Mouse (Mus musculus): Measurements from ENCODE around the gene Srgap1. TPM values are rescaled to one million over a fixed set of nuclear protein-coding genes. Genes with fewer than 3 reads are reported as not detected.

Srgap1 gene
- total and polyA plus RNA-seq, 2 experiments from 2014 or later: 20.2 to 27.8 TPM

- TF ChIP-seq CTCF (IDR thresholded peaks at IDR 0.05; ENCODE audit: low read depth): no peak
- H3K27ac ChIP-seq (ENCODE audit: low read depth, low read length): no peak overlapping the region
- H3K9ac ChIP-seq: no peak overlapping the region
- H3K27me3 ChIP-seq (ENCODE audit: insufficient read depth, low read length): no peaks in the 10 kb centered on the region
- no peak overlapping the region for H3K4me3 ChIP-seq (ENCODE audit: low read depth, low read length)
- H3K36me3 ChIP-seq (ENCODE audit: insufficient read depth): peaks cover 11% of the 10 kb centered on the region
- H3K9me3 ChIP-seq (ENCODE audit: low read length): no peaks in the 10 kb centered on the region
- WGBS: 29% methylated on average over 8 of the region's 8 CpGs
- H3K4me1 ChIP-seq (ENCODE audit: insufficient read depth): no peaks in the 10 kb centered on the region; the same call in 1 of the 2 replicates
- ATAC-seq: no peak
- H3K4me2 ChIP-seq (ENCODE audit: low read depth): no peak overlapping the region
- DNase-seq: no peak
Observed at GRCm38 (mm10) chr10:121919016-121919415, 128.1 kb downstream of the Srgap1 start.

- H3K4me3 ChIP-seq (ENCODE audit: low read depth, low read length): no peak overlapping the region
- no peaks in the 10 kb centered on the region; the same call in 1 of the 2 replicates for H3K4me1 ChIP-seq (ENCODE audit: insufficient read depth)
- DNase-seq: no peak
- no peaks in the 10 kb centered on the region for H3K27me3 ChIP-seq (ENCODE audit: insufficient read depth, low read length)
- no peak for ATAC-seq
- H3K36me3 ChIP-seq (ENCODE audit: insufficient read depth): peaks cover 11% of the 10 kb centered on the region
- H3K9me3 ChIP-seq (ENCODE audit: low read length): no peaks in the 10 kb centered on the region
- H3K9ac ChIP-seq: no peak overlapping the region
- 50% methylated on average over 3 of the region's 3 CpGs for WGBS
- no peak for TF ChIP-seq CTCF (IDR thresholded peaks at IDR 0.05; ENCODE audit: low read depth)
- H3K4me2 ChIP-seq (ENCODE audit: low read depth): no peak overlapping the region
- no peak overlapping the region for H3K27ac ChIP-seq (ENCODE audit: low read depth, low read length)
Observed at GRCm38 (mm10) chr10:121918579-121918978, 128.5 kb downstream of the Srgap1 start.

GRCm38 (mm10) chr10:121915530-121915929, 131.6 kb downstream of the Srgap1 start:
- Histone ChIP-seq H3K4me2 (ENCODE audit: low read depth) (no peak overlapping the region), H3K27me3 (ENCODE audit: insufficient read depth, low read length) (no peaks in the 10 kb centered on the region), H3K4me3 (ENCODE audit: low read depth, low read length) (no peak overlapping the region), H3K9ac (no peak overlapping the region), H3K36me3 (ENCODE audit: insufficient read depth) (no peaks in the 10 kb centered on the region), H3K4me1 (ENCODE audit: insufficient read depth) (no peaks in the 10 kb centered on the region; the same call in 1 of the 2 replicates), H3K9me3 (ENCODE audit: low read length) (no peaks in the 10 kb centered on the region), H3K27ac (ENCODE audit: low read depth, low read length) (no peak overlapping the region)
- TF ChIP-seq CTCF (IDR thresholded peaks at IDR 0.05; ENCODE audit: low read depth): no peak
- DNase-seq (no peak), ATAC-seq (0 out of 2 replicates have a peak, but pooled peaks have one; percentile 2)
- WGBS: 91% methylated on average over 12 of the region's 12 CpGs

GRCm38 (mm10) chr10:121904137-121904536, 143.0 kb downstream of the Srgap1 start:
- Histone ChIP-seq H3K36me3 (ENCODE audit: insufficient read depth) (no peaks in the 10 kb centered on the region), H3K4me3 (ENCODE audit: low read depth, low read length) (no peak overlapping the region), H3K4me1 (ENCODE audit: insufficient read depth) (no peaks in the 10 kb centered on the region), H3K4me2 (ENCODE audit: low read depth) (no peak overlapping the region), H3K27me3 (ENCODE audit: insufficient read depth, low read length) (no peaks in the 10 kb centered on the region), H3K9me3 (ENCODE audit: low read length) (no peaks in the 10 kb centered on the region), H3K27ac (ENCODE audit: low read depth, low read length) (no peak overlapping the region), H3K9ac (no peak overlapping the region)
- WGBS: 29% methylated on average over 1 of the region's 1 CpGs
- DNase-seq (no peak), ATAC-seq (no peak)
- TF ChIP-seq CTCF (IDR thresholded peaks at IDR 0.05; ENCODE audit: low read depth): no peak

GRCm38 (mm10) chr10:121902651-121903050, 144.5 kb downstream of the Srgap1 start:
- Histone ChIP-seq H3K4me3 (ENCODE audit: low read depth, low read length) (no peak overlapping the region), H3K36me3 (ENCODE audit: insufficient read depth) (no peaks in the 10 kb centered on the region), H3K9ac (no peak overlapping the region), H3K4me1 (ENCODE audit: insufficient read depth) (no peaks in the 10 kb centered on the region), H3K9me3 (ENCODE audit: low read length) (no peaks in the 10 kb centered on the region), H3K4me2 (ENCODE audit: low read depth) (no peak overlapping the region), H3K27ac (ENCODE audit: low read depth, low read length) (no peak overlapping the region), H3K27me3 (ENCODE audit: insufficient read depth, low read length) (no peaks in the 10 kb centered on the region)
- no peak for TF ChIP-seq CTCF (IDR thresholded peaks at IDR 0.05; ENCODE audit: low read depth)
- no peak for DNase-seq
- no peak for ATAC-seq
- WGBS: 86% methylated on average over 8 of the region's 8 CpGs

- 95% methylated on average over 6 of the region's 6 CpGs for WGBS
- no peaks in the 10 kb centered on the region for H3K36me3 ChIP-seq (ENCODE audit: insufficient read depth)
- DNase-seq (no peak), ATAC-seq (no peak)
- H3K9ac ChIP-seq: no peak overlapping the region
- no peak for TF ChIP-seq CTCF (IDR thresholded peaks at IDR 0.05; ENCODE audit: low read depth)
- no peaks in the 10 kb centered on the region for H3K4me1 ChIP-seq (ENCODE audit: insufficient read depth)
- H3K4me3 ChIP-seq (ENCODE audit: low read depth, low read length): no peak overlapping the region
- H3K27me3 ChIP-seq (ENCODE audit: insufficient read depth, low read length): no peaks in the 10 kb centered on the region
- H3K4me2 ChIP-seq (ENCODE audit: low read depth): no peak overlapping the region
- no peak overlapping the region for H3K27ac ChIP-seq (ENCODE audit: low read depth, low read length)
- no peaks in the 10 kb centered on the region for H3K9me3 ChIP-seq (ENCODE audit: low read length)
Observed at GRCm38 (mm10) chr10:121900772-121901171, 146.3 kb downstream of the Srgap1 start.

- no peak overlapping the region for H3K27ac ChIP-seq (ENCODE audit: low read depth, low read length)
- no peak overlapping the region for H3K9ac ChIP-seq
- no peak for DNase-seq
- no peak for ATAC-seq
- H3K36me3 ChIP-seq (ENCODE audit: insufficient read depth): peaks cover 3% of the 10 kb centered on the region; the same call in 1 of the 2 replicates
- no peak overlapping the region for H3K4me2 ChIP-seq (ENCODE audit: low read depth)
- H3K4me3 ChIP-seq (ENCODE audit: low read depth, low read length): no peak overlapping the region
- no peaks in the 10 kb centered on the region for H3K9me3 ChIP-seq (ENCODE audit: low read length)
- no peak for TF ChIP-seq CTCF (IDR thresholded peaks at IDR 0.05; ENCODE audit: low read depth)
- no peaks in the 10 kb centered on the region for H3K4me1 ChIP-seq (ENCODE audit: insufficient read depth)
- no peaks in the 10 kb centered on the region for H3K27me3 ChIP-seq (ENCODE audit: insufficient read depth, low read length)
- 69% methylated on average over 6 of the region's 6 CpGs for WGBS
Observed at GRCm38 (mm10) chr10:121899706-121900105, 147.4 kb downstream of the Srgap1 start.

Data from forebrain, postnatal 0 days (tissue).